Mouse (Mus musculus) liver, adult 2 months (tissue): ENCODE measurements at regions not wholly inside any gene's neighbourhood (a gene's known extent, or its start where the extent isn't known, plus 50 kb on each side); places are given as distances from the start of the nearest gene placed in this dataset.

Experiments
- CTCF ChIP-seq: fragments of 200-500 bp; IDR thresholded peaks from 2 replicates; pipeline ENCODE4 v1.5.1; 2011; ENCODE audit warnings: low read depth, low read length, control low read depth
- POLR2A ChIP-seq: fragments of 200-500 bp; IDR thresholded peaks from 2 replicates; pipeline ENCODE4 v1.6.1; 2011; ENCODE audit warnings: low read length, control low read depth; ENCODE audit not compliant: insufficient read depth; ENCODE audit errors: extremely low read depth

GRCm38 (mm10) chr6:51680239-51680857 lies 156.6 kb downstream of the Snx10 start:
- TF ChIP-seq POLR2A, result no peak
- no peak for TF ChIP-seq CTCF
